Mouse (Mus musculus): ENCODE results near the gene Dffb. TPM values are rescaled to one million over a fixed set of nuclear protein-coding genes. Genes with fewer than 3 reads are reported as not detected.

The Dffb gene
- polyA plus RNA-seq, 1 experiment from 2014 or later, result 8.5 TPM

GRCm38 (mm10) chr4:154011646-154012089 lies 36.7 kb upstream of the Dffb start, which contains the start of gene Lrrc47:
Gene Lrrc47, plus strand, starts transcription at chr4:154011731.
- under 1% methylated on average over 59 of the region's 59 CpGs for WGBS
- Histone ChIP-seq H3K9ac (ENCODE audit: low read length) (peak within 1 kb of the TSS; percentile 94), H3K4me2 (ENCODE audit: low read depth, low read length) (peak within 1 kb of the TSS; percentile 97), H3K27ac (ENCODE audit: low read length) (peak within 1 kb of the TSS; percentile 54), H3K4me1 (ENCODE audit: control insufficient read depth, insufficient read depth, low read length) (peaks cover 13% of the 10 kb centered on the region), H3K27me3 (ENCODE audit: control insufficient read depth, insufficient read depth, low read length) (no peaks in the 10 kb centered on the region), H3K4me3 (ENCODE audit: low read length) (peak within 1 kb of the TSS; percentile 84), H3K36me3 (ENCODE audit: control insufficient read depth, insufficient read depth) (peaks cover 24% of the 10 kb centered on the region), H3K9me3 (replicated peaks; ENCODE audit: control insufficient read depth, low read length) (no peaks in the 10 kb centered on the region)
- ATAC-seq (replicated peaks; ENCODE audit: extremely low read depth, insufficient read depth, low FRiP score), result peak; percentile 96

GRCm38 (mm10) chr4:154010907-154011645 lies 36.1 kb upstream of the Dffb start:
- Histone ChIP-seq H3K4me1 (ENCODE audit: control insufficient read depth, insufficient read depth, low read length) (peaks cover 13% of the 10 kb centered on the region), H3K4me3 (ENCODE audit: low read length) (peak overlapping the region; percentile 84)

GRCm38 (mm10) chr4:154007759-154008158 lies 32.8 kb upstream of the Dffb start:
- WGBS, result 60% methylated on average over 4 of the region's 4 CpGs
- ATAC-seq (replicated peaks; ENCODE audit: extremely low read depth, insufficient read depth, low FRiP score), result no peak

More at GRCm38 (mm10) chr4:154010907-154011645, 36.1 kb upstream of the Dffb start:
- Histone ChIP-seq H3K27me3 (ENCODE audit: control insufficient read depth, insufficient read depth, low read length) (no peaks in the 10 kb centered on the region), H3K9me3 (replicated peaks; ENCODE audit: control insufficient read depth, low read length) (no peaks in the 10 kb centered on the region), H3K36me3 (ENCODE audit: control insufficient read depth, insufficient read depth) (peaks cover 23% of the 10 kb centered on the region), H3K27ac (ENCODE audit: low read length) (no peak overlapping the region; the same call in 1 of the 2 replicates), H3K9ac (ENCODE audit: low read length) (peak overlapping the region; percentile 94), H3K4me2 (ENCODE audit: low read depth, low read length) (peak overlapping the region; percentile 90)
- no peak; the same call in 1 of the 2 replicates for ATAC-seq (replicated peaks; ENCODE audit: extremely low read depth, insufficient read depth, low FRiP score)
- 27% methylated on average over 13 of the region's 13 CpGs for WGBS

GRCm38 (mm10) chr4:154006264-154006663 lies 31.3 kb upstream of the Dffb start:
- 93% methylated on average over 6 of the region's 6 CpGs for WGBS
- Histone ChIP-seq H3K27me3 (ENCODE audit: control insufficient read depth, insufficient read depth, low read length) (no peaks in the 10 kb centered on the region), H3K4me1 (ENCODE audit: control insufficient read depth, insufficient read depth, low read length) (no peaks in the 10 kb centered on the region), H3K9me3 (replicated peaks; ENCODE audit: control insufficient read depth, low read length) (no peaks in the 10 kb centered on the region), H3K4me2 (ENCODE audit: low read depth, low read length) (no peak overlapping the region), H3K9ac (ENCODE audit: low read length) (no peak overlapping the region), H3K36me3 (ENCODE audit: control insufficient read depth, insufficient read depth) (peaks cover 22% of the 10 kb centered on the region), H3K27ac (ENCODE audit: low read length) (no peak overlapping the region), H3K4me3 (ENCODE audit: low read length) (no peak overlapping the region)
- no peak for ATAC-seq (replicated peaks; ENCODE audit: extremely low read depth, insufficient read depth, low FRiP score)

More at GRCm38 (mm10) chr4:154007759-154008158, 32.8 kb upstream of the Dffb start:
- no peaks in the 10 kb centered on the region for H3K9me3 ChIP-seq (replicated peaks; ENCODE audit: control insufficient read depth, low read length)
- no peak overlapping the region for H3K9ac ChIP-seq (ENCODE audit: low read length)
- no peak overlapping the region for H3K4me2 ChIP-seq (ENCODE audit: low read depth, low read length)
- H3K4me3 ChIP-seq (ENCODE audit: low read length), result no peak overlapping the region
- H3K36me3 ChIP-seq (ENCODE audit: control insufficient read depth, insufficient read depth), result peaks cover 22% of the 10 kb centered on the region
- no peak overlapping the region for H3K27ac ChIP-seq (ENCODE audit: low read length)
- H3K4me1 ChIP-seq (ENCODE audit: control insufficient read depth, insufficient read depth, low read length), result peaks cover 4% of the 10 kb centered on the region
- no peaks in the 10 kb centered on the region for H3K27me3 ChIP-seq (ENCODE audit: control insufficient read depth, insufficient read depth, low read length)

- no peak overlapping the region for H3K9ac ChIP-seq (ENCODE audit: low read length)
- no peak for ATAC-seq (replicated peaks; ENCODE audit: extremely low read depth, insufficient read depth, low FRiP score)
- peaks cover 22% of the 10 kb centered on the region for H3K36me3 ChIP-seq (ENCODE audit: control insufficient read depth, insufficient read depth)
- no peak overlapping the region for H3K27ac ChIP-seq (ENCODE audit: low read length)
- no peak overlapping the region for H3K4me3 ChIP-seq (ENCODE audit: low read length)
- H3K27me3 ChIP-seq (ENCODE audit: control insufficient read depth, insufficient read depth, low read length), result no peaks in the 10 kb centered on the region
- H3K9me3 ChIP-seq (replicated peaks; ENCODE audit: control insufficient read depth, low read length), result no peaks in the 10 kb centered on the region
- WGBS, result 86% methylated on average over 5 of the region's 5 CpGs
- no peak overlapping the region for H3K4me2 ChIP-seq (ENCODE audit: low read depth, low read length)
- no peaks in the 10 kb centered on the region for H3K4me1 ChIP-seq (ENCODE audit: control insufficient read depth, insufficient read depth, low read length)
Measured at GRCm38 (mm10) chr4:154005488-154005887, 30.6 kb upstream of the Dffb start.

GRCm38 (mm10) chr4:153993505-153993904 lies 18.6 kb upstream of the Dffb start:
- ATAC-seq (replicated peaks; ENCODE audit: extremely low read depth, insufficient read depth, low FRiP score), result no peak
- Histone ChIP-seq H3K9ac (ENCODE audit: low read length) (no peak overlapping the region), H3K27ac (ENCODE audit: low read length) (no peak overlapping the region), H3K4me2 (ENCODE audit: low read depth, low read length) (no peak overlapping the region), H3K27me3 (ENCODE audit: control insufficient read depth, insufficient read depth, low read length) (no peaks in the 10 kb centered on the region), H3K36me3 (ENCODE audit: control insufficient read depth, insufficient read depth) (peaks cover 52% of the 10 kb centered on the region), H3K4me3 (ENCODE audit: low read length) (no peak overlapping the region), H3K9me3 (replicated peaks; ENCODE audit: control insufficient read depth, low read length) (no peaks in the 10 kb centered on the region), H3K4me1 (ENCODE audit: control insufficient read depth, insufficient read depth, low read length) (no peaks in the 10 kb centered on the region)
- 82% methylated on average over 8 of the region's 8 CpGs for WGBS

GRCm38 (mm10) chr4:153992715-153993114 lies 17.8 kb upstream of the Dffb start:
- no peak for ATAC-seq (replicated peaks; ENCODE audit: extremely low read depth, insufficient read depth, low FRiP score)
- no peak overlapping the region for H3K4me2 ChIP-seq (ENCODE audit: low read depth, low read length)
- no peak overlapping the region for H3K27ac ChIP-seq (ENCODE audit: low read length)
- H3K36me3 ChIP-seq (ENCODE audit: control insufficient read depth, insufficient read depth), result peaks cover 54% of the 10 kb centered on the region
- no peaks in the 10 kb centered on the region for H3K9me3 ChIP-seq (replicated peaks; ENCODE audit: control insufficient read depth, low read length)
- 87% methylated on average over 10 of the region's 10 CpGs for WGBS
- no peaks in the 10 kb centered on the region for H3K4me1 ChIP-seq (ENCODE audit: control insufficient read depth, insufficient read depth, low read length)
- no peak overlapping the region for H3K4me3 ChIP-seq (ENCODE audit: low read length)
- H3K9ac ChIP-seq (ENCODE audit: low read length), result no peak overlapping the region
- no peaks in the 10 kb centered on the region for H3K27me3 ChIP-seq (ENCODE audit: control insufficient read depth, insufficient read depth, low read length)

- H3K4me1 ChIP-seq (ENCODE audit: control insufficient read depth, insufficient read depth, low read length), result peaks cover 7% of the 10 kb centered on the region
- 88% methylated on average over 11 of the region's 11 CpGs for WGBS
- H3K36me3 ChIP-seq (ENCODE audit: control insufficient read depth, insufficient read depth), result peaks cover 42% of the 10 kb centered on the region
- H3K9ac ChIP-seq (ENCODE audit: low read length), result no peak overlapping the region
- no peak overlapping the region for H3K27ac ChIP-seq (ENCODE audit: low read length)
- H3K9me3 ChIP-seq (replicated peaks; ENCODE audit: control insufficient read depth, low read length), result no peaks in the 10 kb centered on the region
- H3K27me3 ChIP-seq (ENCODE audit: control insufficient read depth, insufficient read depth, low read length), result no peaks in the 10 kb centered on the region
- no peak overlapping the region for H3K4me2 ChIP-seq (ENCODE audit: low read depth, low read length)
- no peak for ATAC-seq (replicated peaks; ENCODE audit: extremely low read depth, insufficient read depth, low FRiP score)
- no peak overlapping the region for H3K4me3 ChIP-seq (ENCODE audit: low read length)
Measured at GRCm38 (mm10) chr4:153980470-153980869, 5.5 kb upstream of the Dffb start.

GRCm38 (mm10) chr4:153979243-153979642 lies 4.3 kb upstream of the Dffb start:
- no peak for ATAC-seq (replicated peaks; ENCODE audit: extremely low read depth, insufficient read depth, low FRiP score)
- 84% methylated on average over 10 of the region's 10 CpGs for WGBS
- Histone ChIP-seq H3K27ac (ENCODE audit: low read length) (no peak overlapping the region), H3K36me3 (ENCODE audit: control insufficient read depth, insufficient read depth) (peaks cover 31% of the 10 kb centered on the region), H3K4me3 (ENCODE audit: low read length) (no peak overlapping the region), H3K27me3 (ENCODE audit: control insufficient read depth, insufficient read depth, low read length) (no peaks in the 10 kb centered on the region), H3K9ac (ENCODE audit: low read length) (no peak overlapping the region), H3K9me3 (replicated peaks; ENCODE audit: control insufficient read depth, low read length) (no peaks in the 10 kb centered on the region), H3K4me2 (ENCODE audit: low read depth, low read length) (no peak overlapping the region), H3K4me1 (ENCODE audit: control insufficient read depth, insufficient read depth, low read length) (peaks cover 7% of the 10 kb centered on the region)

Data from heart, embryonic 16.5 days (tissue).